In the genomic region with DNA sequence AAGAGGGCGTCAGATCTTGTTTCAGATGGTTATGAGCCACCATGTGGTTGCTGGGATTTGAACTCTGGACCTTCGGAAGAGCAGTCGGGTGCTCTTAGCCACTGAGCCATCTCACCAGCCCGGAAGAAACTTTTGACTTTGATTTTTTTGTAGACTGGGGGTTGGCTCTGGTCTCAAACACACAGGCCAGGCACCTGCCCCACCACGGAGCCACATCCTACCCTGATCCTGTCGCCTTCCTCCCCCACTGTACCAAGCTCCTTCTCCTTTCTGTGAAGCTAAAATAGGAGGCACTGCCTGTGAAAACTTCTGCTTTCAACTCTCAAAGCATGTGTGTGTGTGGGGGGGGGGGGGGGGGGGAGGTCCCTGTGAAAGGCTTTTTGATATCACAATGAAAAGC, we compare ENCODE assay signal across 15 mouse cellular contexts. TPM values are rescaled to one million over a fixed set of nuclear protein-coding genes. Genes with fewer than 3 reads are reported as not detected.
DNase-seq lines count a peak whose midpoint lies in the region; ATAC-seq and TF ChIP-seq lines count a peak whose summit lies in the region.
"Had no signal": no experiment of that assay in that cellular context is flagged by ENCODE, and none has a peak within 500 bp of the region (broad histone marks: within the 10 kb centered on the region; RNA-seq: fewer than 3 reads in every experiment).

No protein-coding gene starts in this region.

- ATAC-seq in CD4-positive, CD25-positive, alpha-beta regulatory T cell, adult 4 months, result peak; percentile 66
- ATAC-seq in granulocyte monocyte progenitor cell, adult 5-6 weeks (replicated peaks; ENCODE audit: poor library complexity, severe bottlenecking), result peak; percentile 76
- ATAC-seq in neural tube, embryonic 15.5 days (ENCODE audit: low FRiP score), result no peak

- no peak for TF ChIP-seq CTCF in layer of hippocampus, adult 2 months (conservative IDR thresholded peaks at IDR 0.05)

- H3K4me1 ChIP-seq in neural tube, embryonic 15.5 days, result peaks cover 13% of the 10 kb centered on the region; the same call in 1 of the 2 replicates

- H3K27me3 ChIP-seq in splenic B cell, adult 2 months (ENCODE audit: control insufficient read depth, insufficient read depth, low read length, poor library complexity, severe bottlenecking), result no peaks in the 10 kb centered on the region
- no peaks in the 10 kb centered on the region for H3K27me3 ChIP-seq in neural tube, embryonic 15.5 days (replicated peaks)
- H3K27me3 ChIP-seq: heart, embryonic 13.5 days; hindbrain, embryonic 15.5 days had no signal

- no peak overlapping the region for H3K9ac ChIP-seq in neural tube, embryonic 15.5 days (replicated peaks)
- H3K9ac ChIP-seq: heart, embryonic 13.5 days; hindbrain, embryonic 15.5 days had no signal

- 90% methylated on average over 6 of the region's 6 CpGs for WGBS in neural tube, embryonic 15.5 days

- no peaks in the 10 kb centered on the region; the same call in 1 of the 2 replicates for H3K36me3 ChIP-seq in splenic B cell, adult 2 months (ENCODE audit: control insufficient read depth, insufficient read depth, low read length, poor library complexity, severe bottlenecking)
- no peaks in the 10 kb centered on the region for H3K36me3 ChIP-seq in neural tube, embryonic 15.5 days
- H3K36me3 ChIP-seq: heart, embryonic 13.5 days; hindbrain, embryonic 15.5 days had no signal

- H3K4me3 ChIP-seq in layer of hippocampus, adult 2 months, result no peak overlapping the region
- H3K4me3 ChIP-seq in neural tube, embryonic 15.5 days (replicated peaks), result no peak overlapping the region
- H3K4me3 ChIP-seq: gastrocnemius, adult 2 months; heart, embryonic 13.5 days; hindbrain, embryonic 15.5 days had no signal

- H3K4me2 ChIP-seq in neural tube, embryonic 15.5 days, result no peak overlapping the region
- H3K4me2 ChIP-seq: heart, embryonic 13.5 days; hindbrain, embryonic 15.5 days had no signal

- H3K9me3 ChIP-seq in neural tube, embryonic 15.5 days (replicated peaks), result no peaks in the 10 kb centered on the region
- H3K9me3 ChIP-seq: heart, embryonic 13.5 days; hindbrain, embryonic 15.5 days had no signal

- no peak overlapping the region; the same call in 1 of the 2 replicates for H3K27ac ChIP-seq in layer of hippocampus, adult 2 months
- H3K27ac ChIP-seq in neural tube, embryonic 15.5 days (replicated peaks), result no peak overlapping the region
- H3K27ac ChIP-seq: heart, embryonic 13.5 days; hindbrain, embryonic 15.5 days had no signal

- DNase-seq in layer of hippocampus, adult 11-12 months (ENCODE audit: low spot score), result peak; percentile 42
- no peak for DNase-seq in layer of hippocampus, adult 2 months (ENCODE audit: low spot score in 2 of 2)
- peak; percentile 88 for DNase-seq in splenic B cell, adult 2 months (ENCODE audit: low read depth, low spot score)
- DNase-seq in frontal cortex, postnatal 36 days (ENCODE audit: low spot score in 2 of 2), result no peak
- DNase-seq in urinary bladder, postnatal 36 days (ENCODE audit: low spot score in 2 of 2), result no peak
- DNase-seq: cerebellum, adult 9-11 months; gastrocnemius, adult 2 months; kidney, adult 8-10 months; lung, adult 2 months; retina, postnatal 1 day had no signal

RNA-seq across cellular contexts. Expression of a gene that starts 39.4 kb away (rescaled TPM):
- 10 to 100 TPM; 17.5 to 24.7 TPM for total RNA-seq in layer of hippocampus, adult 2 months (2021)
- polyA plus RNA-seq in CD4-positive, CD25-positive, alpha-beta regulatory T cell, adult 4 months (2017; shearing (Covaris generic)), result 10 to 100 TPM; 30.1 to 30.3 TPM
- 11.3 and 12.1 TPM in 2 replicates for total RNA-seq in granulocyte monocyte progenitor cell, adult 5-6 weeks (2014; fragmentation: Nextera tagmentation)
- 12.3 and 12.4 TPM in 2 replicates for total RNA-seq in granulocyte monocyte progenitor cell, adult 5-6 weeks (2017)
- 19.6 and 20.6 TPM in 2 replicates for polyA plus RNA-seq in neural tube, embryonic 15.5 days (2015; fragmentation: Nextera tagmentation; extraction: Ambion mirVana)

Comparison
In these comparisons a context has a peak if more than half of its experiments do, and no peak if none do; other contexts are left out.
1. DNase-seq: peak in layer of hippocampus, adult 11-12 months (single experiment) and splenic B cell, adult 2 months (single experiment); none in layer of hippocampus, adult 2 months (0 of 2), frontal cortex, postnatal 36 days (0 of 2) and urinary bladder, postnatal 36 days (0 of 2).